Mouse (Mus musculus): ENCODE results near the gene Acbd3.

DNA sequence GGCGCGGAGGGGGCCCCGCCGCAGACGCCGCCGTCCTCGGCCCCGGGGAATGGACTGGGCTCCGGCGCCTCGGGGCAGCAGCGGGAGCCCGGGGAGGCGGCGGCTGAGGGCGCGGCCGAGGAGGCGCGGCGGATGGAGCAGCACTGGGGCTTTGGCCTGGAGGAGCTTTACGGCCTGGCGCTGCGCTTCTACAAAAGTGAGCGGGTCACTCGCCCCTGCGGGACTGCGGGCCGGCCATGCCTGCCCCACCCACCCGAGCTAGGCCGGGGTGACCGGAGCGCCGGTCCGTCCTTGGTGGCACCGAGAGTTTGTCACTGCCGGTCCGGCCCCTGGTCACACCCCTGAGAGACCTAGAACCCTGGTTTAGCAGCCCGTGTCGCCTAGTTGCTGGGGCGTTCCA lies 340 bp downstream of the Acbd3 start:
- no peak for TF ChIP-seq EP300 (IDR thresholded peaks at IDR 0.05; ENCODE audit: low read depth in 1 of 2, low read length in 2 of 2)
- no peak for TF ChIP-seq ZNF384 (IDR thresholded peaks at IDR 0.05; ENCODE audit: low read depth, low read length)
- no peak for TF ChIP-seq HCFC1 (IDR thresholded peaks at IDR 0.05; ENCODE audit: low read depth, low read length)
- TF ChIP-seq POLR2A (IDR thresholded peaks at IDR 0.05; ENCODE audit: control insufficient read depth in 1 of 2, insufficient read depth in 1 of 2, low read depth in 1 of 2, low read length in 2 of 2, poor library complexity in 1 of 2), result no peak
- TF ChIP-seq RAD21 (IDR thresholded peaks at IDR 0.05; ENCODE audit: low read depth, low read length), result no peak
- no peak for TF ChIP-seq MAX (IDR thresholded peaks at IDR 0.05; ENCODE audit: low read length)
- TF ChIP-seq ZC3H11A (IDR thresholded peaks at IDR 0.05; ENCODE audit: low read depth, low read length), result no peak
- no peak for TF ChIP-seq E2F4 (IDR thresholded peaks at IDR 0.05; ENCODE audit: borderline replicate concordance, low read depth, low read length)
- no peak for TF ChIP-seq CTCF (IDR thresholded peaks at IDR 0.05 in 2 of 3, conservative IDR thresholded peaks at IDR 0.05 in 1 of 3; ENCODE audit: control insufficient read depth in 1 of 3, insufficient read depth in 1 of 3, low read depth in 2 of 3, low read length in 3 of 3, poor library complexity in 1 of 3, severe bottlenecking in 1 of 3)
- no peak for TF ChIP-seq POLR2AphosphoS2 (IDR thresholded peaks at IDR 0.05; ENCODE audit: low read length)
- TF ChIP-seq GABPA (IDR thresholded peaks at IDR 0.05; ENCODE audit: low read depth, low read length), result no peak

Data from MEL (cell line).